Mouse (Mus musculus): ENCODE data around the gene Svopl.

Svopl gene

DNA sequence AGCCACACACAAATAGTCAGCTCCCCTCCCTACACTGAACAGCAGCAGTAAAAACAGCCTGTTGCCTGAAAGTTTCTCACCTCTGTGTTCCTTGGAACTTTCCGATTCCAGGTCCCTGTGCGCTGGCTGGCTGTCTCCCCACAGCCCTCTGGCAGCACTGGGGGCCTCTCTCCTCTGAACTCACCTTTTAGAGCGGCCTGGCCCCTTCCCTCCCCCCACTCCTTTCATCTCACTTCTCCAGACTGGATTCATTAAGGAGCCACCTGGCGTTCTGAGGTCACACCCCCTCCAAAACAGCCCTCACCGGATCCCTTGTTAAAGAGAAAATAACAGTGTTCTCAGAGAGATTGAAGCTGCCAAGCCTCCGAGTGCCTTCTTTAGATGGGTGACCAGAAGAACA is at the start of gene Svopl:
Svopl (minus strand) TSS at position 159 of the 400 bp plus-strand sequence.
- DNase-seq: no peak

GRCm38 (mm10) chr6:38094701-38095100 is 47.9 kb upstream of the Svopl start:
- no peak for DNase-seq

DNA sequence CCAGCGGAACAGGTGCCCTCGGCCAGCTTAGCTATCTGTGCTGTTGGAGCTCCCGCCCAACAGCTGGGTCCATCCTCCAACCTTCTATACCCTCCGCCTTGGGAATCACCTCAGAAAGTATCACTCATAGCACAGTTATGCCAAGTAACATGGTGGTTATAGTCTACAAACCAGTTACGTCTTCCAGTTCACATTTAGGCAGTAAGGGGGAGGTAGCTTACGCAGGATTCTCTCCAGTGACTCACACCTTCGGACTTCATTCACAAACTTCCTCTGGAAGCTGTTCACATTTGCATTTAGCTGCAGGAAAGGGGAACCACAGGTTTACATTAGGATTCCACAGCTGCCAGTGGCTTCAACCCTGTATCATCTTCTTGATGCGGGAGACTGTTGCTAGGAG is 45.7 kb upstream of the Svopl start:
- DNase-seq: no peak

DNA sequence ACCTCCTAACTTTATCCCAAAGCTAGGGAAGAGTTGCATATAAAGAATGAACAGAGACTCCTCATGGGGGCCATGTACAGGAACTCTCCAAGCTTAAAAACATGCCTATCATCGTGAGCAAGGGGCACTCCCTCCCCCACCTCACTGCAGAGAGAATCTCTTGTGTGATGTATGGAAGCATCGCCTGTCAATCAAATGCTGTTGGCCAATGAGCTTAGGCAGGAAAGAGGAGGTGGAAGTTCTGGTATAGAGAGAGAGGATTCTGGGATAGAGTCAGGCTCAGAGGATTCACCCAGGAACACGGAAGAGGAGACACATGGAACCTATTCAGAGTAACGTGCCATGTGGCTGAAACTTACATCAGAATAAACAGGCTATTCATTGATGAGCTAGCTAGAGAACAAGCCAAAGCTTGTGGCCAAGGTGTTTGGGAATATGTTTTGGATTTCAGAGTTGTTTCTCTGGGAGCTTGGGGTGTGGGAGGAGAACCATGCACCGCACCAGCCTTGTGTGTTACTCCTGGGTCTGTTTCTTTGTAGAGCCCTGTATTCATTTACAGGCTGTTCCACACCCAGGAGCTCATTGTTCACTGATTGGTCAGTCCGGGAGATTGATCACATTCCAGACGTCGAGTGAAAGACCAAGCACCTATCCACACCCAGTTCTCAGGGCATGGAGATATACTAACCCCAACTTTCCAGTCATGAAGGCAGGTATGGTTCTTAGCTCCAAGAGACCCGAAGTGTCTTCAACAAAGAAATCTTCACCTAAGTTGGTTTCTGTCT is 40.6 kb upstream of the Svopl start:
- DNase-seq: no peak

GRCm38 (mm10) chr6:38083204-38083603 is 36.4 kb upstream of the Svopl start:
- DNase-seq: no peak

- DNase-seq: no peak
These were observed 35.0 kb upstream of the Svopl start for GRCm38 (mm10) chr6:38081727-38082341.

DNA sequence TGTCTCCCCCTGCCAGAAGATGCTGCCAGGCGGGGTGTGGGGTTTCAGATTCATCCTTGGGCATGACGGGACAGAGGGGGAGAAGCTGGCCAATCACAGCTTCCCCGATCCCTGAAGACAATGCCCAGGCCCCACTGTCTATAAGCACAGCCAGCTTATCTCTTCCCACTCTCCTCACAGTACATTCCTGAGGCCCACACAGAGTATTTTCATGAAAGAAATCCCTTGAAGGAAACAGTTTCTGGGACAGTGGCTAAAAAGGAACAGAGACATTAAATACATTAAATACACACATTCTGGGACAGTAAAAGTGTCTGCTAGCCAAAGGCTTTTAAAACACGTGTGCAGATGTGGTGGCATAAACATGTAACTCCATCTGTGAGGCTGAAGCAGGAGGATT is 33.6 kb upstream of the Svopl start:
- DNase-seq: no peak

DNA sequence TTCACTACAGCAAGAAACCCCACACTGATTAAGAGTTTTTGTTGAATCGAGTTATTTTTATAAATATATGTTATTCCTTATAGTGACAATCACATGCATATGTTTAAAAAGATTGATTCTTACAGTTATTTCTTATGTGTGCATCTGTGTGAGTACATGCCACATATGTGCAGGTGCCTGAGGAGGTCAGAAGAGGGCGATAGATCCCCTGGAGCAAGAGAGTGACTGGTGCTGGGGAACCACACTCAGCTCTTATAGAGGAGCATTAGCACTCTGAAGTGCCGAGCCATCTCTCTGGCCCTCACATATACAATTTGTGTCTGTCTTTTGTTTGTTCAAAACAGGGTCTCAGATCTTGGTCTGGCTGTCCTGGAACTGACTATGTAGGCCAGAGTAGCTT is 26.8 kb upstream of the Svopl start:
- no peak for DNase-seq

DNA sequence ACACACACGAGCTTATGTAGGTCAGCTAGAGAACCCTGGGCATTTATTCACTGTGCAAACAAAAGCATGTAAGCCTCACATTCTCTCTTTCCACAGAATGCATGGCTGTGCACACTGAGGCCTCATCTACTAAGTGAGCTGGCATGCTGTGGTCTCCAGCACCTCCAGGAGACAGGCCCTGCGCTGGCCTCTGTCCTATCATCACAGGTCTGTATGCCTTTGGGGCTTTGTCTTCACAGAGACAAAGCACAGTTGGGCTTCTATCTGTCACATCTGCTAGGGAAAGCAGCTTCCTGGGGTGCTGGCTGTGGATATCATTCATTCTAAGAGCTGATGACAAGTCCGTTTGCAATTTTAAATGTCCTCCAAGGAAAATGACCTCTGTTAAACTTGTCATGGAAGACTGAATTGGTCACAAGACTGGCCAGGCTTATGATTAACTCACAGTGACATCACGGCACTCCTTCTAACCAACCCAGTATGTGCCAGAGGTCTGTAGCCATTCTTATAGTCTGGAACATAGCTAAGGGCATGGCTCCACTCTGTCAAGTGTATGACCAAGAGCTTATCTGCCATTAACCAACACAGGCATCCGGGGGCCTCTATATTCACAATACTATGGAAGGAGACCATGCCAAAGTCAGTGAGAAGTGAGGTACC is 25.5 kb upstream of the Svopl start:
- no peak for DNase-seq

DNA sequence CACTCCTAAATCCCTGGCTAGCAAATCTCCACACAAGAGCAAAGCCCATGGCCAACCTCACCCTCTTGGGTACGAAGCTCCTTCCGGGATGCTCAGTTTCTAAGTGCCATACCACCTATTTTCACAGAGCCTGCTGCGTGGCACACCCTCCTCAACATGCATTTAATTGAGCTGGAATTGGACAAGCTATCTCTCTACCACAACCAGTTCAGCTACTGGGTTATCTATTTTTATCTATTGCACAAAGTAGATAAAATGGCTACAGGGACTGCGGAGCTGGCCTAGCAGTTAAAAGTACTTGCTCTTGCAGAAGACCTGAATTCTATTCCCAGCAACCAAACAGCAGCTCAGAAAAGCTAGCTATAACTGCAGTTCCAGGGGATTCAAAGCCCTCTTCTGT is 24.5 kb upstream of the Svopl start:
- no peak for DNase-seq

GRCm38 (mm10) chr6:38066215-38066614 is 19.4 kb upstream of the Svopl start:
- peak; percentile 70 to 73 for DNase-seq

DNA sequence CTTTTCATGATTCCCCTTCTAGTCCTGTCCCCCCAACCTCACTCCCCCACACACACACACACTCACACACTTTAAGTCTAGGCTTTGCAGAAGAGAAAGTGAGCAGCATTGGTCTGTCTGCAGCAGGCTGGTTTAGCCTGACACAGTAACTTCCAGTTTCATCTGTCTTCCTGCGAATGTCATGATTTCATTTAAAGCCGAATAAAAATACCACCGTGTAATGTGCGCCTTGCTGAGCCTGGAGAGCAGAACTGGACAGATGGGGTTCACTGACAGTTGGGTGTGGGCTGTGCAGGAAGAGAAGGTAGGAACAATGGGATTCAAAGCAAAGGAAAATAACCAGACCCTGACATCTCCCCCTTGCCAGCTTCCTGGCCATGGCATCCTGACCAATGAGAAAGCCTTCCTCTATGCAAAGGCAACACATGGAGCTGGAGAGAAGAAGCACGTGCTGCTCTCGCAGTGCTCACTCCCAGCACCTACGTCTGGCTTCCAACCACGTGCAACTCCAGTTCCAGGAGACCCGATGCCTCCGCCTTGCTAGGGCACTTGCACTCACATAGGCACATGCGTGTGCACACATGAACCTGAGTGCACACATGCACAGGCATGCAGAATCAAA is 18.8 kb upstream of the Svopl start:
- DNase-seq: peak in 1 of 2 experiments; percentile 28

GRCm38 (mm10) chr6:38065122-38065500 is 18.3 kb upstream of the Svopl start:
- DNase-seq: peak in 1 of 2 experiments; percentile 27

- peak; percentile 33 to 45 for DNase-seq
These were observed 17.8 kb upstream of the Svopl start for GRCm38 (mm10) chr6:38064621-38065020.

DNA sequence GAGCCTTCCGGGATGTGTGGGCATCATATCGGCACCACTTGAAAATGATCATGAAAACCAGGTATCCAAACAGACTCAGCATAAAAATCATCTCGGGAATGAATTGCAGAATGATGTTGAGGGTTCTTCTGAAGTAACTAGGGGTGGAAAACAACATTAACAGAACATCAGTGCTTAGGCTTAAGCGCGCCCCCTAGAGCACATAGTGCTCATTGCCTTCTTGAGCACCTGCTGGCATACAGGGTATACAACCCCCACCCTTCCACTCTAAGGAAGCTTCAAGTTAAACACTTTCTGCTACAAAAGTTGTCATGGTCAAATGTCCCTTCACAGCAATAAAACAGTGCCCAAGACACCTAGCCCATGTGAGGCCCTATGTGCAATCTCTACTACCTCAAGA is 12.0 kb upstream of the Svopl start:
- DNase-seq: peak; percentile 39 to 44

- DNase-seq: peak; percentile 16 to 22
These were observed 8.9 kb upstream of the Svopl start for GRCm38 (mm10) chr6:38055471-38056330.

DNA sequence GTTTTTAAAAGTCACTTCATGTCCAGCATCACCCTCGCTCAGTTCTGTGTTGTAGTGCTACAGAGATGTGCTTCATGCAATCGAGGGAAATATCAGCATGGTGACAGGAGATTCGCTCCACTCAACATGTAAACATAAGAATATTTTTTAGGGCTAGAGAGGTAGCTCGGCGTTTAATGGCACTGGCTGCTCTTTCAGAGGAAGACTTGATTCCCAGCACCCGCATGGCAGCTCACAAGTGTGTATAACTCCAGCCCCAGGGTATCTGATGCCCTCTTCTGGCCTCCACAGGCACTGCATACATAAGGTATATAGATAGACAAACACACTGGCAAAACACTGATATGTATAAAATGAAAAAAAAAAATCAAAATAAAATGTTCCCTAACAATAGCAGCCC is 2.8 kb upstream of the Svopl start:
- peak; percentile 54 to 59 for DNase-seq

GRCm38 (mm10) chr6:38048800-38049561 is 2.2 kb upstream of the Svopl start:
- DNase-seq: peak; percentile 35 to 40

DNA sequence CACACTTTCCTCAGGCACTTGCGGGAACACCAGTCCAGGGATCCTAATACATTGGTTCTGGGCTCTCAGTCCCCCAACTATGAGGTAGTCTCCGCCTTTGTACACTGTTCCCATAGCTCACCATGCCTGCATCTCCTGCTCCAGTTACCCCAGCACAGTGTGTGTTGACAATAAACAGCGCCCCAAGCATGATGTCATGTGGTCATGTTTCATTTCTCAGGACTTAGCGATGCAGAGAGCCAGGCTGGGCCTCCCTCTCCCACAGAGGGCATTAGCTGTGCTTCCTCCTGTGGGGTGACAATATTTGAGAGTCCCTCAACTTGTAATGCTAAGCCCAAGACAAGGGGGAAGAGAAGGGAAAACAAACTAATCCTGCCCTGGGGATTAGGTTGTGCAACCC is 1.2 kb upstream of the Svopl start:
- peak; percentile 59 to 66 for DNase-seq

DNA sequence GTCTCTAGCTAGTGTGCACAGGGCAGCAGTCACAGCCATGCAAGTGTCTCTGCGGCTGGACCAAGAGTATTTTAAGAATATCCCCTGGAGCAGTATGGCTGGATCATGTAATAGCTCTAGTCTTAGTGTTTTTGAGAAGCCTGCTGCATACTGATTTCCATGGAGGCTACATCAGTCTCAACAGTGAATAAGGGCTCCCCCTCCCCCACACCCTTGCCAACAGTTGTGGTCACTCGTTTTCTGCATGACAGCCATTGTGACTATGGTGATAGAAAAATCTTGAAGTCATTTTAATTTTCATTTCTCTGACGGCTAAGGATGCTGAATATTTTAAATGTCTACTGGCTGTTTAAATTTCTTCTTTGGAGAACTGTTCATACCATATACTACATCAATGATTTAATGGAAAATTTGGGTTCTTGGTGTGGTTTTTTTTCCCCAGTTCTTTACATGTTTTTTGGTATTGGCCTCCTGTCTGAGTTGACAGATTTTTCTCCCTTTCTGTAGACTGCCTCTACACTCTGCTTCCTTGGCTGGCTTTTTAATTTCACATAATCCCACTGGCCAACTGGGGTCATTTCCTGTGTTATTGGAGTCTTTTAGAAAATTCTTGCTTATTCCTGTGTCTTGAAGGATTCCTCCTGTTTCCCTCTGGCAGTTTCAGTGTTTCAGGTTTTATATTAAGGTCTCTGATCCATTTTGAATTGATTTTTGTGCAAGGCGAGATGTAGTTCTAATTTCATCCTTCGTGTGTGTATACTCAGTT is 13.8 kb downstream of the Svopl start:
- no peak for DNase-seq
